Mouse (Mus musculus) E14TG2a.4 (cell line): ENCODE data around the gene Cldn22.

Source experiments
- CTCF ChIP-seq: conservative IDR thresholded peaks from 2 replicates; pipeline ENCODE4 v1.5.1; 2014; ENCODE audit warnings: low read length
- NANOG ChIP-seq: IDR thresholded peaks from 2 replicates; pipeline ENCODE4 v1.6.1; 2014; ENCODE audit warnings: borderline replicate concordance, low read length, mixed read lengths
- POU5F1 ChIP-seq: IDR thresholded peaks from 2 replicates; pipeline ENCODE4 v1.6.1; 2014; ENCODE audit warnings: low read length, borderline replicate concordance

DNA sequence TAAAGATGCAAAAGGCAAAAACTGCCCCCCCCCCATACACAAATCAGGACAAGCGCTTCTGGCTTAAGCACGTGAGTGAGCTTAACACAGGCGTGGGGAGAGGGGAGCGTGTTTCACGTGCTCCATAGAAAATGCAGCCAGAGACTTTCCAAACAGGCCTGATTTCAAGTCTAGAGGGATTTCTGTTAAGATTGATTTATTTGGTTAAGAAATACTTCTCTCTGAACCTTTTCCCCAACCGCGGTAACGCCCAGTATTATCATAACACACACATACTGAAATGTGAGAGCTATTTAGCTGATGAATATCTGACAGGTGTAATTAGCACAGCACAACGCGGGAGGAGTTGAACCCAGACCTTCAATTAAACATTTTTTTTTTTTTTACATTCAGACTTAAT lies 505 bp upstream of the Cldn22 start:
- TF ChIP-seq CTCF = no peak
- TF ChIP-seq POU5F1 = no peak
- no peak for TF ChIP-seq NANOG
